Mouse (Mus musculus) kidney, postnatal 0 days (tissue): ENCODE results near the gene Chd1. TPM values are rescaled to one million over a fixed set of nuclear protein-coding genes. Genes with fewer than 3 reads are reported as not detected.
"Not testable (repeated sequence)": the region's sequence is repeated elsewhere in the genome, so short reads cannot be mapped to it uniquely, and the experiment has no call there.

Experiments
- ATAC-seq: fragments of 200-750 bp; cut with Nextera tagmentation; replicated peaks from 2 replicates; pipeline ENCODE4 v1.8.0; 2017; ENCODE audit warnings: low read depth, moderate number of reproducible peaks, moderate TSS enrichment, moderate library complexity; ENCODE audit not compliant: low FRiP score
- DNase-seq: peaks from one replicate; pipeline ENCODE4 v3.0.0-alpha.2; 2016; ENCODE audit warnings: low spot score
- H3K27ac ChIP-seq: fragments of 300-500 bp; sonication (generic); 2 replicates; pipeline ENCODE4 v1.5.1; 2014; ENCODE audit warnings: mild to moderate bottlenecking
- H3K27me3 ChIP-seq: fragments of 300-500 bp; sonication (generic); 2 replicates; pipeline ENCODE4 v1.6.1; 2014; ENCODE audit warnings: low read length, mixed read lengths; ENCODE audit not compliant: insufficient read depth
- H3K36me3 ChIP-seq: fragments of 300-500 bp; sonication (generic); 2 replicates; pipeline ENCODE4 v1.6.1; 2014; ENCODE audit warnings: low read length, mixed read lengths; ENCODE audit not compliant: insufficient read depth
- H3K4me1 ChIP-seq: fragments of 300-500 bp; sonication (generic); replicated peaks from 2 replicates; pipeline ENCODE4 v1.6.1; 2014; ENCODE audit warnings: antibody characterized with exemption, low read length, mixed read lengths; ENCODE audit not compliant: insufficient read depth
- H3K4me2 ChIP-seq: fragments of 300-500 bp; sonication (generic); 2 replicates; pipeline ENCODE4 v1.6.1; 2014; ENCODE audit warnings: mild to moderate bottlenecking, low read length, moderate library complexity, mixed read lengths
- H3K4me3 ChIP-seq: fragments of 300-500 bp; sonication (generic); replicated peaks from 2 replicates; pipeline ENCODE4 v1.5.1; 2014; ENCODE audit warnings: low read depth, low read length
- H3K9ac ChIP-seq: fragments of 300-500 bp; sonication (generic); 2 replicates; pipeline ENCODE4 v1.6.1; 2014; ENCODE audit warnings: low read depth, low read length
- H3K9me3 ChIP-seq: fragments of 300-500 bp; sonication (generic); replicated peaks from 2 replicates; pipeline ENCODE4 v1.6.1; 2016; ENCODE audit warnings: low read length, inconsistent platforms, mixed read lengths
- CTCF ChIP-seq: IDR thresholded peaks from 2 replicates; pipeline ENCODE4 v1.5.1; 2016; ENCODE audit warnings: antibody characterized with exemption, low read depth, mild to moderate bottlenecking, moderate library complexity
- WGBS: fragments of 180-500 bp; shearing (Covaris S2); extraction: QIAGEN DNeasy Blood & Tissue Kit; methylation state at CpG from one replicate; pipeline ENCODE4 v1.1.7; 2014; 5-methylcytosine and 5-hydroxymethylcytosine counted together
- polyA plus RNA-seq: library from polyadenylated mRNA; unstranded; fragments of >200 nt; fragmentation: Nextera tagmentation; extraction: Ambion mirVana; gene quantifications from 2 replicates; pipeline ENCODE4 v1.2.1, GENCODE M21; 2015

Gene Chd1
- polyA plus RNA-seq, 1 experiment from 2014 or later: 23.4 TPM

GRCm38 (mm10) chr17:15746696-15747095, 41.9 kb downstream of the Chd1 start:
- Histone ChIP-seq H3K4me3 (no peak overlapping the region), H3K27ac (no peak overlapping the region), H3K4me2 (no peak overlapping the region), H3K9ac (no peak overlapping the region), H3K4me1 (no peaks in the 10 kb centered on the region), H3K27me3 (no peaks in the 10 kb centered on the region), H3K36me3 (peaks cover 60% of the 10 kb centered on the region), H3K9me3 (no peaks in the 10 kb centered on the region)
- ATAC-seq (no peak), DNase-seq (no peak)
- 79% methylated on average over 11 of the region's 11 CpGs for WGBS
- no peak for TF ChIP-seq CTCF

GRCm38 (mm10) chr17:15748022-15748421, 43.3 kb downstream of the Chd1 start:
- H3K9me3 ChIP-seq: no peaks in the 10 kb centered on the region
- WGBS: 91% methylated on average over 6 of the region's 6 CpGs
- H3K27me3 ChIP-seq: no peaks in the 10 kb centered on the region
- H3K27ac ChIP-seq: no peak overlapping the region
- no peak overlapping the region for H3K9ac ChIP-seq
- no peak for TF ChIP-seq CTCF
- H3K4me2 ChIP-seq: no peak overlapping the region
- H3K4me3 ChIP-seq: no peak overlapping the region
- peaks cover 58% of the 10 kb centered on the region for H3K36me3 ChIP-seq
- DNase-seq (no peak), ATAC-seq (no peak)
- H3K4me1 ChIP-seq: no peaks in the 10 kb centered on the region

- H3K36me3 ChIP-seq: peaks cover 57% of the 10 kb centered on the region
- not testable (repeated sequence) for H3K27ac ChIP-seq, H3K27me3 ChIP-seq, H3K4me3 ChIP-seq, ATAC-seq, H3K4me1 ChIP-seq, H3K9ac ChIP-seq, DNase-seq, H3K9me3 ChIP-seq, H3K4me2 ChIP-seq
- TF ChIP-seq CTCF: peak; percentile 27; the same call in 1 of the 2 replicates
- 91% methylated on average over 5 of the region's 5 CpGs for WGBS
These were observed 46.5 kb downstream of the Chd1 start for GRCm38 (mm10) chr17:15751264-15751663.

GRCm38 (mm10) chr17:15761191-15761590, 56.4 kb downstream of the Chd1 start:
- Histone ChIP-seq H3K4me2 (no peak overlapping the region), H3K27ac (no peak overlapping the region)
- ATAC-seq: no peak

GRCm38 (mm10) chr17:15769081-15769724, 64.4 kb downstream of the Chd1 start:
- ATAC-seq (no peak), DNase-seq (no peak)
- no peak overlapping the region for H3K9ac ChIP-seq
- TF ChIP-seq CTCF: no peak
- H3K4me1 ChIP-seq: no peaks in the 10 kb centered on the region
- H3K27ac ChIP-seq: no peak overlapping the region
- no peaks in the 10 kb centered on the region for H3K27me3 ChIP-seq
- H3K4me2 ChIP-seq: no peak overlapping the region
- H3K4me3 ChIP-seq: no peak overlapping the region
- no peaks in the 10 kb centered on the region for H3K9me3 ChIP-seq
- peaks cover 42% of the 10 kb centered on the region for H3K36me3 ChIP-seq
- WGBS: 87% methylated on average over 7 of the region's 7 CpGs

More at GRCm38 (mm10) chr17:15761191-15761590, 56.4 kb downstream of the Chd1 start:
- Histone ChIP-seq H3K36me3 (peaks cover 52% of the 10 kb centered on the region), H3K4me1 (no peaks in the 10 kb centered on the region), H3K4me3 (no peak overlapping the region), H3K9ac (no peak overlapping the region), H3K9me3 (no peaks in the 10 kb centered on the region), H3K27me3 (no peaks in the 10 kb centered on the region)
- 89% methylated on average over 8 of the region's 8 CpGs for WGBS
- DNase-seq: no peak
- TF ChIP-seq CTCF: no peak

- H3K27me3 ChIP-seq: no peaks in the 10 kb centered on the region
- H3K4me2 ChIP-seq: no peak overlapping the region
- H3K9me3 ChIP-seq: no peaks in the 10 kb centered on the region
- H3K27ac ChIP-seq: no peak overlapping the region
- DNase-seq (no peak), ATAC-seq (no peak)
- no peak overlapping the region for H3K9ac ChIP-seq
- H3K4me1 ChIP-seq: no peaks in the 10 kb centered on the region
- peaks cover 22% of the 10 kb centered on the region for H3K36me3 ChIP-seq
- WGBS: 85% methylated on average over 6 of the region's 6 CpGs
- TF ChIP-seq CTCF: no peak
- H3K4me3 ChIP-seq: no peak overlapping the region
These were observed 69.2 kb downstream of the Chd1 start for GRCm38 (mm10) chr17:15773956-15774355.
